Mouse (Mus musculus): ENCODE results near the gene Cgn.

Cgn gene

DNA sequence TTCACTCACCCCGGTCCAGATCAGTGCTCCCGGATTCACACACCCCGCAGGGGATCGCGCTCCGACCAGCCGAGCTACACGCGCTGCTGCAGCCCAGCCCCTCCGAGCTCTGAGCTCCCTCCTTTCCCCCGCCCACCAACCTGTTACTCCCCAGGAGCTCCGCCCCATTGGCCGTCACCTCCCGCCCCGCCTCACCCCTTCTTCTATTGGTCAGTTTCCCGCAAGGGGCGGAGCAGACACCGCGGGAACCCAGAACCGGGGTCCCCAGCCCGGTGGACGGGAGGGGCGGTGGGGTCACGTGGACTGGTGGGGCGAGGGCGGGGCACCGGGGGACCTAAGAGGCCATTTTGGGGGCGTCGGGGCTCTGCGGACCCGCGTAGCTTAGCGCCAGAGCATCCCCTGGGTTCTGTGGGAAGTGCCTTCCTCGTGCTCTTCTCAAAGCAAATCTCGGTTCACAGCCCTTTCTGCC, at the start of gene Cgn:
Gene Cgn (minus strand): TSS at position 126 of the 469 bp plus-strand sequence.
- in situ Hi-C loops (cut with MboI, MseI), result no loop called here

DNA sequence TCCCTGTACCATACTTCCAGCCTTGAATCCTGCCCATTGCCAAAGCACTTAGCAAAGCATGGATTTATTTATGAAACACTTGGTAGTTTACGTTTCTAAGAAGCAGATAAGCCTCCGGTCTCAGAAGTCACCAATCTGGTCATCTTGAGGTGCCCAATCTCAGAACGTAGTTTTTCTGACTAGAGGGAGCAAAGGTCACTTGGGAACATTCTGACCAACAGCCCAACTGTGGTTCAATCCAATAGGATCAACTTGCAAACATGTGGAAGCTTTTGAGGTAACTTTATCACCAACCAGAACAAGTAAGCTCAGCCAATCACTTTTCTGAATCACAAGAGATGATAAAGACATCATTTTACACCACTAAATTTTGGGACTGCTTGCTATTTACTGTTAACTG, 49.1 kb upstream of the Cgn start:
- in situ Hi-C loops (cut with MboI, MseI), result loop anchor here in 1 of 2 experiments (25.0 kb wide), 1 partner anchor 1273 kb away; the partner anchor contains the start of gene S100a10

DNA sequence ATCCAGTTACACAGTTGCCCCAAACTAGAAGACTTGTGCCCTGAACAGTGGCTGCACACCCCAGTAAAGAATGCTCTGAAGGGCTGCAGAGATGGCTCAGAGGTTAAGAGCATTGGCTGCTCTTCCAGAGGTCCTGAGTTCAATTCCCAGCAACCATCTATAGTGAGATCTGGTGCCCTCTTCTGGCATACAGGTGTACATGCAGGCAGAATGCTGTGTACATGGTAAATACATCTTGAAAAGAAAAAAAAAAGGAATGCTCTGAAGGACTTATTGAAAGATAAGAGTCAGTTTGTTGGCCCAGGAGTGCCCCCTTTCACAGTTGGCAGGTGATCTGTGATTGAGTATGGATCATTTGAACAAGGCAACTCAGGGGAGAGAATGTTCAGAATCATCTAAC, 47.1 kb upstream of the Cgn start:
- in situ Hi-C loops (cut with MboI, MseI), result loop anchor here in 1 of 2 experiments (25.0 kb wide), 1 partner anchor 1271 kb away; the partner anchor contains the start of gene S100a10

- in situ Hi-C loops (cut with MboI, MseI), result loop anchor here in 1 of 2 experiments (25.0 kb wide), 1 partner anchor 1270 kb away; the partner anchor contains the start of gene S100a10
These were observed 46.4 kb upstream of the Cgn start for GRCm38 (mm10) chr3:94832701-94833100.

DNA sequence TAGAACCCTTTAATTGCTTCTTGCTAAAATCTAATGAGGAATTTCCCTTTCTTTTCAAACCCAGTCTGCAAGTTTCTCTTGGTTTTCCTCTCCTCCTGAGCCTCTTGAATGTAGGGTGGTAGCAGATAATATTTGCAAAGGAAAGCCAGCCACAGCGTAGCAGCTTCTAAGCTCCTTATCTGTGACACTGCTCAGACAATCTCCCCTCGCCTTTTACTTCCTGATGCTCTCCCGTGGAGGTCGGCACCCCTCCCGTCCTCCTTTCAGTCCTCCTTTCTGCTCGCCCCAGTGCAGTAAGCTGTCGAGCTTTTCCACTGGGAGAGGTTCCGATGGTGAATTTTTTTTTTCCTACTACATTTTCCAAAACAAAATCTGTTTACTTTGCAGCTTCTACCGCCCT, 45.8 kb upstream of the Cgn start:
- in situ Hi-C loops (cut with MboI, MseI), result loop anchor here in 1 of 2 experiments (25.0 kb wide), 1 partner anchor 1270 kb away; the partner anchor contains the start of gene S100a10

DNA sequence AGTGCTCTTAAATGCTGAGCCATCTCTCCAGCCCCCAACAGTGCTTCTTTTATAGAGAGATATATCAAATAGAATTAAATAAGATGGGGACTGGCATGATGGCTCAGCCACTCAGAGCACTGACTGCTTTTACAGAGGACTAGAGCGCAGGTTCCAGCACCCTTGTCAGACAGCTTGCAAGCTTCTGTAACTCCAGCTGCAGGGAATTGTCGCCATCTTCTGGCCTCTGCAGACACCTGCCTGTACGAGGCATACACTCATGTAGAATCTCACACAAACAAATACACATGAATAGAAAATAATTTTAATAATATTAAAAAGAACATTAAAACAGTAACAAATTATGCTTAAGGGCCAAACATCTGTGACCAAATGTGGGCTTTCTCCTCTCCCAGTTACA, 37.8 kb upstream of the Cgn start:
- in situ Hi-C loops (cut with MboI, MseI), result no loop called here

DNA sequence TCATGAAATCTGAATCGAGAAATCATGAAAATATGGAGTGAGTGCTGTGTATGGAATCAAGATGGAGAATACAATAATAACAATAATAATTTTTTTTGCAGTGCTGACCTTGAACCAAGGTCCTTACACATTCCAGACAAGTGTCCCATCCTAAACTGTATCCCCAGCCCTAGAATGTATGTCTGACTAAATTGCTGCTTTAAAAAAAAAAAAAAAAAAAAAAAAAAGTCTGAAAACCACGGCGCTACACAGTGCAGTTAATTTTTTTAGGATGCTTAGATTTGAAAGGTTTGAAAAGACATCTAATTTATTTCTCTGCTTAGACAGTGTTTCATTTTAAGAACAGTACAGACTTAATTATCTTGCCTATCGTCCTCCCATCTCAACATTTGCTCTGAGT, 35.8 kb upstream of the Cgn start:
- in situ Hi-C loops (cut with MboI, MseI), result no loop called here

DNA sequence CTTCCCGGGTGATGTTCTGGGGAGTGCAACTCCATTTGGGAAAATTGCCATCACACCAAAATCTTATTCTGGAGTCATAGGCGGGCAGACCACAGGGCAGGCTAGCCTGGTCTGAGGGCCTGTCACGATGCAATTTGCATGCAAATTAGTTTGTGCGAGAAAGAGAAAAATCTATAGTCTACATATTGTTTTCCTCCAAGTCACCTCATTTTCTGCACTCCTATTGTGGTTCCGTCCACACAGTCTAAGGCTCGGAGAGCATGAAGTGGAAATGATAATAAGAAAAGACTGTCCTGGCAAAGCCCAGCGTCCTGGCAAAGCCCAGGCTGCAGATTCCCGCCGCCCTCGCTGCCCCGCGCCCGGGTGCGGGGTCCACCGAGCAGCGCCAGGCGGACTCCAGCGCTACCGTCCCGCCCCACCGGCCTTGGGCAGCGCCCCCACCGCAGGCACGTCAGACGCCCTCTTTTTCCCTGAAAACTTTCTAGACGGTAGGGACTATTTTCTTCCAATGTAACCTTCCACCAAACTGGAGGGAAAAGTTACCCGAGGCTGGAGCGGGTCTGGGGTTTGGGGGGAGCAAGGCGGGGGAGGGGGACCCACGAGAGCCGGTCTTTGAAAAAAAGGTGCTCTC, 34.8 kb upstream of the Cgn start:
- in situ Hi-C loops (cut with MboI, MseI), result no loop called here

DNA sequence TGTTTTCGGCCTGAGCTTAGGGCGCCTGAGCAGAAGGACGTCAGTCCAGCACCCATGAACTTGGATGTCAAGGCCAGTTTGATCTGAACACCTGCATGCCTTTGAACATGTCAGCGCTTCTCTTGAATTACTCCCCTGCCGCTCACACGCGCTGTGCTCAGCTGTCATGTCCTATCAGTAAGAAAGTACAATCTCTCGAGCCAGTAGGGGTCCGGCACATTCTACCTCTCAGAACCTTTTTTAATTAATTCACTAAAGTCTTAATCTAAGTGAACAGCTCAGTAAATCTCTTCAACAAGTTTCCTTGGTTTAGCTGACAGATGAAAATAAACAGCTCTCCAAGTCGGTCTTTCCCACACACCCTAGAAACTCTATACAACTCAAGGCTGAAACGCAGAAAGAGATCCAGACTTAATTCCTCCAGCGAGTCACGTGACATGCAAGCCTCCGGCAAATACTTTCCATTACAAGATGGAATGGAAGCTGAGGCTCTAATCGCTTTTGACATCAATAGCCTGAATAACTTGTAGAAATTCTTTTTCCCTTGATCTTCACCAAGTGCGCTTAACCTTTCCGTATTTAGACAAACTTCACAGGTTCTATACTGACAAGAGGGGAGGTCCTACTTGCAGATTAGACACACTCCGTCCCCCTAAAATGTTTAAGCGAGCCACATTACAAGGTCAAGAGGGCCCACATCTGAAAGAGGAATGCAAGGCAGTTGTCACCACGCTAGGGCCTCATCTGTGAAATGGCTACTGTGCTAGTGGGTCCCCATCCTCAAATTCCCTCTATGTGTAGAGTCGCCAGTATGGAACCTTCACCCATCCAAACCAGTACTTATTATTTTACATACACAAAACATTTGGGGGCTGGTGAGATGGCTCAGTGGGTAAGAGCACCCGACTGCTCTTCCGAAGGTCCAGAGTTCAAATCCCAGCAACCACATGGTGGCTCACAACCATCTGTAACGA, 33.4 kb upstream of the Cgn start:
- in situ Hi-C loops (cut with MboI, MseI), result no loop called here

GRCm38 (mm10) chr3:94817731-94818130, 31.4 kb upstream of the Cgn start:
- in situ Hi-C loops (cut with MboI, MseI), result no loop called here

DNA sequence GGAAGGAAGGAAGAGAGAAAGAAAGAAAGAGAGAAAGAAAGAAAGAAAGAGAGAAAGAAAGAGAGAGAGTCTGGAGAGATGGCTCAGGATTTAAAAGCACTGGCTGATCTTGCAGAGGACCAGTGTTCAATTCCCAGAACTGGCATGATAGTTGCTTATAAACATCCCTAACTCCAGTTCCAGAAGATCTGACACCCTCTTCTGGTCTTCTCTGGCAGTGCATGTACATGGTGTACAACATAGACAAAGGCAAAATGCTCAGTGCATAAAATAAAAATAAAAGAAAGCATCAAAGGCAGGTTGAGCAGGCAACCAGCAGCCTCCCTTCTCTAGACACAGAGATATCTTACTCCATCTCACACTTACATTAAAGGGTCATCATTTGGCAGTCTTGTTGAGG, 29.3 kb upstream of the Cgn start:
- in situ Hi-C loops (cut with MboI, MseI), result no loop called here

DNA sequence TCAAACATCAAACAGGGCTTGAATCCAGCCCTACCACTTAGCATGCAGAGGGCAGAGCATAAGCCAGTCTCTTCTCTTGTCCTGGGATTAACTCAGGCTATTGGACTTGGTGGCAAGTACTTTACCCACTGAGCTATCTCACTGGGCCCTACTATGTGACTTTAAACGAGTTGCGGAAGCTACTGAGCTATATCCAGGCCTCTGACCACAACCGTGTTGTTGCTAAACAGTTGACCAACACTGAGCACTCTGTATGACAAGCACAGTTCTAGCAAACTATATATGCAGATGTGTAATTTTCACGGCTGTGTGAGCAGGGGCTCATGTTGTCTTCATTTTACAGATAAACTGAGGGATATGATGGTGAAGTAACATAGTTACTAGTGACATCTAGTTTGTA, 28.4 kb upstream of the Cgn start:
- in situ Hi-C loops (cut with MboI, MseI), result no loop called here

GRCm38 (mm10) chr3:94814063-94814462, 27.8 kb upstream of the Cgn start:
- in situ Hi-C loops (cut with MboI, MseI), result no loop called here

DNA sequence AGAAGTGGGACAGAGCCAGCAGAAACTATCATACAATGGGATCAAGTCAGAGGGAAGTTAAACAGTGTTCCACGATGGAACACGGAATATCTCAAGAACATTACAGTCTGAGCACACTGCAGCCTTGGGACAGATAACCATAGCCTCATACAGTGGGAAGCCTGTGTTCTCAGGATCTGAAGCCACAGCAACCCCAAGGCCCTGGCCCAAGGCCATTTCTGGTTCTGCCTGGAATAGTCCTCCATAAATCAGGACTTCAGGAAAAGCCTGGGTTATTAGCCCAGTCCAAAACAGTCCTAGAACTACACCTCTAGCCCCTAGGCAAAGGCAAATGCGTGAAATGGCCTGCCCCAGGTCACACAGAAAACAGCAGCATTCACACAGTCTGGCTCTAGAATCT, 27.4 kb upstream of the Cgn start:
- in situ Hi-C loops (cut with MboI, MseI), result no loop called here

- in situ Hi-C loops (cut with MboI, MseI), result no loop called here
These were observed 25.3 kb upstream of the Cgn start for GRCm38 (mm10) chr3:94811628-94812027.

DNA sequence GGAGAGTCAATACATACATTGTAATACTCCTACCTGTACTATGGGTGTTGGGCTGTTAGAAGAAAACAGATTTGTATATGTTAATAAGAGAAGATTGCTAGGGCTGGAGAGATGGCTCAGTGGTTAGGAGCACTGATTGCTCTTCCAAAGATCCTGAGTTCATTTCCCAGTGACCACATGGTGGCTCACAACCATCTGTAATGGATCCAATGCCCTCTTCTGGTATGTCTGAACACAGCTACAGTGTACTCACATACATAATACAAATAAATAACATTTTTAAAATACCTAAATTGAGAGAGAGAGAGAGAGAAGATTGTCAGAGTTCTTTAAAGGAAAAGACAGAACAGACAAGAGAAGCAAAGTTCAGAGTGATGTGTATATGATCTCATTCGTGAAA, 22.0 kb upstream of the Cgn start:
- in situ Hi-C loops (cut with MboI, MseI), result no loop called here

- in situ Hi-C loops (cut with MboI, MseI), result no loop called here
These were observed 18.7 kb upstream of the Cgn start for GRCm38 (mm10) chr3:94804976-94805375.

DNA sequence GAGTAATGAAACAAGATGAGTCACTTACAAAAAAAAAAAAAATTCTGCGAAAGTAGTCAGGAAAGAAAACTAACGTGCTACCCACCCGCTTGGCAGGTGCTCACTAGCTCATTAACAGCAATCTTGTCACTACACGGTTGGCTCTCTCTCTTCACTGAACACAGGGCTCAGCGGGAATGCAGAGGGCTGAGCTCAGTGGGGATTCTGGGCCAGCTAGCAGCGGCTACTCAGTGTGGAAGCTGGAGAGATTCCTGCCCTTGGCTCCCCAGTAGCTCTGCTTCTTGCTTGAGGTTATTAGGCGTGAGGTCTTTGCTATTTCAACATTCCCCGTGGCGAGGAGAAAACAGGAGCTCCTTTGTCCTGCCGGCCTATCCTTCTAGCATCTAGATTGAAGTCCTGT, 17.9 kb upstream of the Cgn start:
- in situ Hi-C loops (cut with MboI, MseI), result no loop called here

GRCm38 (mm10) chr3:94796181-94796580, 9.9 kb upstream of the Cgn start:
- in situ Hi-C loops (cut with MboI, MseI), result no loop called here

DNA sequence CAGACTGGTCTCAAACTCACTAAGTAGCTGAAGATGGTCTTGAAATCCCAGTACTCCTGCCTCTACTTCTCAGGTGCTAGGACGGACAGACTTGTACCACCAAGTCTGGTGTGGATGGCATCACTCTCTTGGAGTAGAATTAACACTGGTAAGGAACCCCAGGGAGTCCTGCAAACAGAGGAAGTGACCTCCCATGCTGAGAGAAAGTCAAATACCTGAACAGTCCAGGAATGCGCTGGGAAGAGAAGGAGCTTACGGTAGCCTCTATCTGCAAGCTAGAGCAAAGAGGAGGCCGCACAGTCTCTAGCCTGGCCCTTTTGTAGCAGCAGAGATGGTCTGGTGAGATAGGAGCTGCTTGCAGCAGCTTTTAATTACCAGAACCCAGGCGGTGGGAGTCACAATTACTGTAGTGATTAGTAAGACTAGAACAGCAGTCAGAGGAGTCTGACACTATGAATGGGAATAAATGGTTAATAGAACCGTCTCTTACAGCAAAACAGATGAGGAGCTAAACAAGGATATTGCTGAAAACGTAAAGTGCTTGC, 9.4 kb upstream of the Cgn start:
- in situ Hi-C loops (cut with MboI, MseI), result no loop called here

DNA sequence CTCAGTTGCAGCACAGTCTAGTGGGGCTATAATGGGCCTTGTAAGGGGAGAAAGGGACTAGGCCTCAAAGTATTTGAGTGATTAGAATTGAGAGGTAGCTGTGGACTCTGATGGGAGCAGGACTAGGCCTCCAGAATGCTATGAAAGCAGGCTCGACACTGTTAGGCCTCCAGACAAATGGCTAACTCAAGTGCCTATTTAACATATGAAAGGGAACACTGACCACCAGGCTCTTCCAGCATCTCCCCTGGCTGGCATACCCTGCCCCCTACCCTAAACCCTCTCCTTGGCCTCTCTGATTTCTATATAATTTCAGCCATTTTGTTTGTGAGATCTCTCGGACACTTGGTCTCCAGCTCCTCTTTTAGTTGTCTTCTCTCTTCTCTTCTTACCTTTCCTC, 8.1 kb upstream of the Cgn start:
- in situ Hi-C loops (cut with MboI, MseI), result no loop called here

DNA sequence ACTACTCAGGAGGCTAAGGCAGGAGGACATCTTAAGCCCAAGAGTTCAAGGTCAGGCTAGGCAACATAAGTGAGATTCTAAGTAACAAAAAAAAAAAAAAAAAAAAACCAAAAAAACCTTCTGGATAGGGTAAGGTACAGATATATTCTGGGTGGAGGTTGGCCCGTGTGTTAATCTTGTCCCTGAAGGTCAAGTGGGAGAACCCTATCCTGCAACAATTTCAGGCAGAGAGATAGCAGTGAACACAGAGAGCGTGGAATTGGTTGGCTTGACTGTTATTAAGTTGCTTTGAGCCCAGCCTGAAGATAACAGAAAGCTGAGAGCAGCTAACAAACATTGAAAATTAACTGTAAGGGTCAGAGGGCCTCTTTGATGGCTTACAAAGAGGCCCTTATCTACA, 7.4 kb upstream of the Cgn start:
- in situ Hi-C loops (cut with MboI, MseI), result no loop called here

Data from T-helper 17 cell (primary cell).